Mouse (Mus musculus) liver, embryonic 12.5 days (tissue): Measurements from ENCODE around the gene Mnd1. TPM values are rescaled to one million over a fixed set of nuclear protein-coding genes. Genes with fewer than 3 reads are reported as not detected.

ENCODE experiments used
- ATAC-seq: fragments of 200-750 bp; cut with Nextera tagmentation; 2 replicates; pipeline ENCODE4 v1.8.0; 2017; ENCODE audit warnings: moderate number of reproducible peaks, mild to moderate bottlenecking, moderate library complexity
- H3K27ac ChIP-seq: fragments of 300-500 bp; sonication (generic); 2 replicates; pipeline ENCODE4 v1.5.1; 2016; ENCODE audit warnings: mild to moderate bottlenecking
- H3K27me3 ChIP-seq: fragments of 300-500 bp; sonication (generic); replicated peaks from 2 replicates; pipeline ENCODE4 v1.6.1; 2016; ENCODE audit warnings: mild to moderate bottlenecking, moderate library complexity
- H3K36me3 ChIP-seq: fragments of 300-500 bp; sonication (generic); 2 replicates; pipeline ENCODE4 v1.6.1; 2016; ENCODE audit warnings: mild to moderate bottlenecking, moderate library complexity
- H3K4me1 ChIP-seq: fragments of 300-500 bp; sonication (generic); 2 replicates; pipeline ENCODE4 v1.6.1; 2016
- H3K4me2 ChIP-seq: fragments of 300-500 bp; sonication (generic); 2 replicates; pipeline ENCODE4 v1.6.1; 2016; ENCODE audit warnings: mild to moderate bottlenecking, moderate library complexity
- H3K4me3 ChIP-seq: fragments of 300-500 bp; sonication (generic); 2 replicates; pipeline ENCODE4 v1.5.1; 2016; ENCODE audit warnings: mild to moderate bottlenecking, moderate library complexity
- H3K9ac ChIP-seq: fragments of 300-500 bp; sonication (generic); 2 replicates; pipeline ENCODE4 v1.6.1; 2016; ENCODE audit warnings: mild to moderate bottlenecking, moderate library complexity
- H3K9me3 ChIP-seq: fragments of 300-500 bp; sonication (generic); replicated peaks from 2 replicates; pipeline ENCODE4 v1.6.1; 2016; ENCODE audit warnings: mild to moderate bottlenecking, moderate library complexity
- WGBS: fragments of 180-500 bp; shearing (Covaris S2); methylation state at CpG from one replicate; pipeline ENCODE4 v1.1.7; 2016; ENCODE audit not compliant: insufficient replicate concordance; 5-methylcytosine and 5-hydroxymethylcytosine counted together
- polyA plus RNA-seq: library from polyadenylated mRNA; unstranded; fragments of >200 nt; fragmentation: Nextera tagmentation; extraction: Ambion mirVana; gene quantifications from 2 replicates; pipeline ENCODE4 v1.2.1, GENCODE M21; 2016

The Mnd1 gene
- polyA plus RNA-seq, 1 experiment from 2014 or later: 12.3 TPM

GRCm38 (mm10) chr3:84081208-84081722, 74.3 kb downstream of the Mnd1 start:
- no peaks in the 10 kb centered on the region for H3K27me3 ChIP-seq
- H3K9me3 ChIP-seq: no peaks in the 10 kb centered on the region
- H3K36me3 ChIP-seq: no peaks in the 10 kb centered on the region
- no peak overlapping the region for H3K4me3 ChIP-seq
- no peak overlapping the region for H3K4me2 ChIP-seq
- 77% methylated on average over 4 of the region's 4 CpGs for WGBS
- H3K4me1 ChIP-seq: no peaks in the 10 kb centered on the region
- no peak overlapping the region for H3K27ac ChIP-seq
- ATAC-seq: no peak
- H3K9ac ChIP-seq: no peak overlapping the region

GRCm38 (mm10) chr3:84080074-84080473, 75.5 kb downstream of the Mnd1 start:
- 78% methylated on average over 7 of the region's 7 CpGs for WGBS
- ATAC-seq: no peak
- Histone ChIP-seq H3K9me3 (no peaks in the 10 kb centered on the region), H3K4me1 (no peaks in the 10 kb centered on the region), H3K4me2 (no peak overlapping the region), H3K4me3 (no peak overlapping the region), H3K27me3 (no peaks in the 10 kb centered on the region), H3K36me3 (no peaks in the 10 kb centered on the region), H3K27ac (no peak overlapping the region), H3K9ac (no peak overlapping the region)

GRCm38 (mm10) chr3:84077505-84077904, 78.1 kb downstream of the Mnd1 start:
- Histone ChIP-seq H3K9me3 (no peaks in the 10 kb centered on the region), H3K9ac (no peak overlapping the region), H3K27ac (no peak overlapping the region), H3K27me3 (no peaks in the 10 kb centered on the region), H3K4me3 (no peak overlapping the region), H3K4me1 (no peaks in the 10 kb centered on the region), H3K36me3 (no peaks in the 10 kb centered on the region), H3K4me2 (no peak overlapping the region)
- 82% methylated on average over 4 of the region's 4 CpGs for WGBS
- no peak for ATAC-seq

- ATAC-seq: no peak
- Histone ChIP-seq H3K4me1 (no peaks in the 10 kb centered on the region), H3K4me3 (no peak overlapping the region), H3K9ac (no peak overlapping the region), H3K27me3 (no peaks in the 10 kb centered on the region), H3K36me3 (no peaks in the 10 kb centered on the region), H3K9me3 (no peaks in the 10 kb centered on the region), H3K27ac (no peak overlapping the region), H3K4me2 (no peak overlapping the region)
- WGBS: 69% methylated on average over 13 of the region's 13 CpGs
These were observed 78.8 kb downstream of the Mnd1 start for GRCm38 (mm10) chr3:84076543-84077332.

- H3K4me1 ChIP-seq: no peaks in the 10 kb centered on the region
- no peaks in the 10 kb centered on the region for H3K36me3 ChIP-seq
- no peak overlapping the region for H3K27ac ChIP-seq
- no peak overlapping the region for H3K4me2 ChIP-seq
- no peaks in the 10 kb centered on the region for H3K9me3 ChIP-seq
- no peak overlapping the region for H3K4me3 ChIP-seq
- no peak overlapping the region for H3K9ac ChIP-seq
- no peak for ATAC-seq
- 57% methylated on average over 4 of the region's 4 CpGs for WGBS
- H3K27me3 ChIP-seq: no peaks in the 10 kb centered on the region
These were observed 80.1 kb downstream of the Mnd1 start for GRCm38 (mm10) chr3:84075516-84075915.

GRCm38 (mm10) chr3:84074777-84075176, 80.8 kb downstream of the Mnd1 start:
- H3K9ac ChIP-seq: no peak overlapping the region
- H3K36me3 ChIP-seq: no peaks in the 10 kb centered on the region
- H3K27me3 ChIP-seq: no peaks in the 10 kb centered on the region
- 74% methylated on average over 2 of the region's 2 CpGs for WGBS
- H3K27ac ChIP-seq: no peak overlapping the region
- H3K4me2 ChIP-seq: no peak overlapping the region
- H3K4me1 ChIP-seq: no peaks in the 10 kb centered on the region
- no peak overlapping the region for H3K4me3 ChIP-seq
- H3K9me3 ChIP-seq: no peaks in the 10 kb centered on the region
- ATAC-seq: no peak

GRCm38 (mm10) chr3:84071641-84072040, 83.9 kb downstream of the Mnd1 start:
- H3K36me3 ChIP-seq: no peaks in the 10 kb centered on the region
- no peaks in the 10 kb centered on the region for H3K27me3 ChIP-seq
- H3K27ac ChIP-seq: no peak overlapping the region
- WGBS: 18% methylated on average over 2 of the region's 2 CpGs
- no peaks in the 10 kb centered on the region for H3K4me1 ChIP-seq
- no peak overlapping the region for H3K4me2 ChIP-seq
- H3K4me3 ChIP-seq: no peak overlapping the region
- no peak overlapping the region for H3K9ac ChIP-seq
- ATAC-seq: no peak
- H3K9me3 ChIP-seq: no peaks in the 10 kb centered on the region

GRCm38 (mm10) chr3:84070811-84071210, 84.8 kb downstream of the Mnd1 start:
- no peak overlapping the region for H3K4me3 ChIP-seq
- no peaks in the 10 kb centered on the region for H3K4me1 ChIP-seq
- 71% methylated on average over 8 of the region's 8 CpGs for WGBS
- H3K4me2 ChIP-seq: no peak overlapping the region
- no peaks in the 10 kb centered on the region for H3K36me3 ChIP-seq
- H3K9me3 ChIP-seq: no peaks in the 10 kb centered on the region
- no peak overlapping the region for H3K9ac ChIP-seq
- H3K27ac ChIP-seq: no peak overlapping the region
- no peak for ATAC-seq
- H3K27me3 ChIP-seq: no peaks in the 10 kb centered on the region

GRCm38 (mm10) chr3:84068831-84069709, 86.5 kb downstream of the Mnd1 start:
- Histone ChIP-seq H3K27me3 (no peaks in the 10 kb centered on the region), H3K9me3 (no peaks in the 10 kb centered on the region), H3K36me3 (no peaks in the 10 kb centered on the region), H3K4me3 (no peak overlapping the region), H3K27ac (no peak overlapping the region), H3K4me1 (no peaks in the 10 kb centered on the region), H3K9ac (no peak overlapping the region), H3K4me2 (no peak overlapping the region)
- ATAC-seq: no peak
- WGBS: 44% methylated on average over 13 of the region's 13 CpGs

GRCm38 (mm10) chr3:84065825-84066224, 89.8 kb downstream of the Mnd1 start:
- peaks cover 4% of the 10 kb centered on the region; the same call in 1 of the 2 replicates for H3K4me1 ChIP-seq
- H3K4me2 ChIP-seq: no peak overlapping the region
- ATAC-seq: no peak
- no peak overlapping the region for H3K27ac ChIP-seq
- H3K4me3 ChIP-seq: no peak overlapping the region
- no peak overlapping the region for H3K9ac ChIP-seq
- no peaks in the 10 kb centered on the region for H3K27me3 ChIP-seq
- H3K9me3 ChIP-seq: no peaks in the 10 kb centered on the region
- H3K36me3 ChIP-seq: no peaks in the 10 kb centered on the region
- WGBS: 68% methylated on average over 4 of the region's 4 CpGs

GRCm38 (mm10) chr3:84063369-84063914, 92.1 kb downstream of the Mnd1 start:
- Histone ChIP-seq H3K4me2 (no peak overlapping the region), H3K36me3 (no peaks in the 10 kb centered on the region), H3K27me3 (no peaks in the 10 kb centered on the region), H3K9me3 (no peaks in the 10 kb centered on the region), H3K27ac (no peak overlapping the region), H3K4me1 (peaks cover 4% of the 10 kb centered on the region; the same call in 1 of the 2 replicates), H3K9ac (no peak overlapping the region), H3K4me3 (no peak overlapping the region)
- WGBS: 64% methylated on average over 2 of the region's 2 CpGs
- no peak for ATAC-seq
